Mouse (Mus musculus) mouse embryonic stem cell (cell line): ENCODE measurements at regions not wholly inside any gene's neighbourhood (a gene's known extent, or its start where the extent isn't known, plus 50 kb on each side); places are given as distances from the start of the nearest gene placed in this dataset.

ENCODE experiments used
- in situ Hi-C, 2 experiments: fragments of 300-500 bp; cut with MboI; formaldehyde crosslinking; loops; 1 replicate in 1 of 2; 3 replicates in 1 of 2; pipeline ENCODE4 v1.14.3; 2019 to 2020; ENCODE audit warnings: low sequenced_read_pairs in 2 of 2, low pct_unique_long_range_greater_than_20kb in 1 of 2, mixed read lengths in 1 of 2; ENCODE audit not compliant: unreplicated experiment in 1 of 2

DNA sequence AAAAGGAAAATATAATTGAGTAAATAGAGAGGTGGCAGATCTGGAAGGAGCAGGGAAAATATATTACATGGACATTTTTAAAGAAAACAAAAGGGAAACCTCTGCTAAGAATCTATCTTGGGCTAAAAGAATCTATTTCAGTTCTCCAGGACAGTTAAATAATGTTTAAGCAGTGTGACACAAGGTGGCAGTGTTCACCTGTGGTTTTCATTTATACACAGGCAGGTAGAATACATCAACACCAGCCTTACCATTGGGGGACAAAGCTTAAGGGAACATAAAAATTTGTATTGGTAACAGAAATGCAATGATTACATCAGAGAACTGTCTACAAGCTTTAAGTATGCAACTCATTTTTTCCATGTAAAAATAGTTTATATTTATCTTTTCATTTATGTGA is 78.2 kb upstream of the Cldn34d start:
- in situ Hi-C loops: loop anchor here in 1 of 2 experiments (25.0 kb wide), 1 partner anchor 1031 kb away; no protein-coding TSS in a partner anchor
